Mouse (Mus musculus) forelimb bud, embryonic 11.5 days (tissue): ENCODE measurements around the gene Trmt44.

Experiments
- DNase-seq: peaks from one replicate; pipeline ENCODE4 v3.0.0-alpha.2; 2012; ENCODE audit warnings: low read depth, low spot score

Gene Trmt44

GRCm38 (mm10) chr5:35541059-35541790 lies 33.6 kb downstream of the Trmt44 start:
- peak; percentile 52 for DNase-seq

GRCm38 (mm10) chr5:35540555-35540954 lies 34.3 kb downstream of the Trmt44 start:
- DNase-seq, result no peak

- DNase-seq, result no peak
Observed at GRCm38 (mm10) chr5:35539576-35539975, 35.3 kb downstream of the Trmt44 start.

GRCm38 (mm10) chr5:35538022-35538421 lies 36.8 kb downstream of the Trmt44 start:
- no peak for DNase-seq

GRCm38 (mm10) chr5:35537474-35537873 lies 37.4 kb downstream of the Trmt44 start:
- no peak for DNase-seq

GRCm38 (mm10) chr5:35536271-35536670 lies 38.6 kb downstream of the Trmt44 start:
- no peak for DNase-seq

- peak; percentile 67 for DNase-seq
Observed at GRCm38 (mm10) chr5:35531586-35531985, 43.3 kb downstream of the Trmt44 start.

GRCm38 (mm10) chr5:35530442-35530841 lies 44.4 kb downstream of the Trmt44 start:
- DNase-seq, result peak; percentile 52

GRCm38 (mm10) chr5:35525469-35526123 lies 49.3 kb downstream of the Trmt44 start, which contains the start of gene Cpz:
TSS of gene Cpz (minus strand) at chr5:35525698.
- DNase-seq, result peak; percentile 81

GRCm38 (mm10) chr5:35524381-35524780 lies 50.5 kb downstream of the Trmt44 start:
- DNase-seq, result peak; percentile 31

- peak; percentile 76 for DNase-seq
Observed at GRCm38 (mm10) chr5:35523735-35524134, 51.1 kb downstream of the Trmt44 start.

GRCm38 (mm10) chr5:35516781-35517180 lies 58.1 kb downstream of the Trmt44 start:
- no peak for DNase-seq

GRCm38 (mm10) chr5:35510589-35510988 lies 64.3 kb downstream of the Trmt44 start:
- DNase-seq, result peak; percentile 76
